ENCODE assay signal across 14 mouse cellular contexts in the genomic region with DNA sequence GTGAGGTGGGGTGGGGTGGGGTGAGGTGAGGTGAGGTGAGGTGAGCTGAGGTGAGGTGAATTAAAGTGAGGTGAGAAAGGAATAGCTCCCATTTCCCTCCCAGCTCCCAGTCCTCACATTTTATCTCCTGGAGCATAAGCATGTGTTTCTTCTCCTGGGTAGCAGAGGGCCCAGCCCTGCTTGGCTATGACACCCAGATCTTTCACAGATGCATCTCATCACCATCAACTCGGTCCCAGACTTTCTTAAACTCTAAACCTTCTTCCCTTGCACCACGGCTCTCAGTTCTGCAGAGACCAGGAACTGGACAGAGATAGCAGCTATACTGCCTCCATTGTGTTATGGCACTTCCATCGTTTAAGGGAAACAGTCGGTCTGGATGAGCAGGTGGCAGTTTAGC.
DNase-seq lines count a peak whose midpoint lies in the region; ATAC-seq and TF ChIP-seq lines count a peak whose summit lies in the region.
"Had no signal": no experiment of that assay in that cellular context is flagged by ENCODE, and none has a peak within 500 bp of the region (broad histone marks: within the 10 kb centered on the region; RNA-seq: fewer than 3 reads in every experiment).

No protein-coding gene starts in this region.

- no peaks in the 10 kb centered on the region for H3K9me3 ChIP-seq in hindbrain, embryonic 10.5 days
- H3K9me3 ChIP-seq in hindbrain, embryonic 11.5 days (ENCODE audit: control insufficient read depth, low read length) = no peaks in the 10 kb centered on the region
- H3K9me3 ChIP-seq in forebrain, embryonic 12.5 days = no peaks in the 10 kb centered on the region
- no peaks in the 10 kb centered on the region for H3K9me3 ChIP-seq in forebrain, postnatal 0 days (ENCODE audit: low read length)
- no peaks in the 10 kb centered on the region for H3K9me3 ChIP-seq in midbrain, embryonic 15.5 days
- H3K9me3 ChIP-seq: limb, embryonic 10.5 days; liver, embryonic 15.5 days had no signal

- 64% methylated on average over 4 of the region's 4 CpGs for WGBS in hindbrain, embryonic 10.5 days
- WGBS in hindbrain, embryonic 11.5 days = 73% methylated on average over 4 of the region's 4 CpGs
- 47% methylated on average over 4 of the region's 4 CpGs for WGBS in forebrain, embryonic 12.5 days
- 40% methylated on average over 4 of the region's 4 CpGs for WGBS in forebrain, postnatal 0 days
- 49% methylated on average over 4 of the region's 4 CpGs for WGBS in midbrain, embryonic 15.5 days

- no peak for ATAC-seq in hindbrain, embryonic 11.5 days (ENCODE audit: low FRiP score)
- ATAC-seq in forebrain, embryonic 12.5 days (ENCODE audit: low FRiP score) = no peak
- ATAC-seq in forebrain, postnatal 0 days = no peak
- ATAC-seq in midbrain, embryonic 15.5 days (replicated peaks) = no peak
- ATAC-seq: inflammation-experienced regulatory T-cells, adult 6 months had no signal

- TF ChIP-seq CTCF in forebrain, postnatal 0 days (IDR thresholded peaks at IDR 0.05; ENCODE audit: low read depth) = no peak

- H3K36me3 ChIP-seq in hindbrain, embryonic 10.5 days = no peaks in the 10 kb centered on the region
- no peaks in the 10 kb centered on the region for H3K36me3 ChIP-seq in hindbrain, embryonic 11.5 days (ENCODE audit: control insufficient read depth, insufficient read depth, low read length)
- H3K36me3 ChIP-seq in forebrain, embryonic 12.5 days (replicated peaks) = no peaks in the 10 kb centered on the region
- H3K36me3 ChIP-seq in forebrain, postnatal 0 days (ENCODE audit: insufficient read depth) = no peaks in the 10 kb centered on the region
- no peaks in the 10 kb centered on the region for H3K36me3 ChIP-seq in midbrain, embryonic 15.5 days (replicated peaks)
- H3K36me3 ChIP-seq: G1E; limb, embryonic 10.5 days; liver, embryonic 15.5 days had no signal

- H3K27me3 ChIP-seq in hindbrain, embryonic 10.5 days (ENCODE audit: insufficient read depth, poor library complexity, severe bottlenecking) = peaks cover 20% of the 10 kb centered on the region
- H3K27me3 ChIP-seq in hindbrain, embryonic 11.5 days (ENCODE audit: control insufficient read depth, insufficient read depth, low read length) = no peaks in the 10 kb centered on the region
- peaks cover 26% of the 10 kb centered on the region for H3K27me3 ChIP-seq in forebrain, embryonic 12.5 days
- H3K27me3 ChIP-seq in forebrain, postnatal 0 days (ENCODE audit: insufficient read depth, low read length) = no peaks in the 10 kb centered on the region
- no peaks in the 10 kb centered on the region for H3K27me3 ChIP-seq in midbrain, embryonic 15.5 days (replicated peaks)
- H3K27me3 ChIP-seq: liver, embryonic 15.5 days had no signal

- no peak overlapping the region for H3K9ac ChIP-seq in hindbrain, embryonic 11.5 days (ENCODE audit: low read depth, low read length)
- H3K9ac ChIP-seq in forebrain, embryonic 12.5 days = no peak overlapping the region
- no peak overlapping the region for H3K9ac ChIP-seq in forebrain, postnatal 0 days
- no peak overlapping the region for H3K9ac ChIP-seq in midbrain, embryonic 15.5 days
- H3K9ac ChIP-seq: liver, embryonic 15.5 days had no signal

- peak overlapping the region; percentile 83 for H3K27ac ChIP-seq in hindbrain, embryonic 10.5 days
- no peak overlapping the region for H3K27ac ChIP-seq in hindbrain, embryonic 11.5 days (ENCODE audit: low read depth, low read length)
- H3K27ac ChIP-seq in forebrain, embryonic 12.5 days = peak overlapping the region; percentile 10; the same call in 1 of the 2 replicates
- H3K27ac ChIP-seq in forebrain, postnatal 0 days (ENCODE audit: low read depth, low read length) = peak overlapping the region; percentile 69; the same call in 1 of the 2 replicates
- peak overlapping the region; percentile 75 for H3K27ac ChIP-seq in midbrain, embryonic 15.5 days
- H3K27ac ChIP-seq: limb, embryonic 10.5 days; liver, embryonic 15.5 days had no signal

- peaks cover 56% of the 10 kb centered on the region for H3K4me1 ChIP-seq in hindbrain, embryonic 10.5 days (replicated peaks)
- peaks cover 24% of the 10 kb centered on the region for H3K4me1 ChIP-seq in hindbrain, embryonic 11.5 days (replicated peaks; ENCODE audit: control insufficient read depth, insufficient read depth, low read length)
- H3K4me1 ChIP-seq in forebrain, embryonic 12.5 days = peaks cover 64% of the 10 kb centered on the region
- H3K4me1 ChIP-seq in forebrain, postnatal 0 days (ENCODE audit: insufficient read depth) = peaks cover 62% of the 10 kb centered on the region
- H3K4me1 ChIP-seq in midbrain, embryonic 15.5 days = peaks cover 67% of the 10 kb centered on the region
- H3K4me1 ChIP-seq: liver, embryonic 15.5 days had no signal

- no peak overlapping the region for H3K4me2 ChIP-seq in hindbrain, embryonic 11.5 days (replicated peaks; ENCODE audit: low read depth, low read length)
- no peak overlapping the region for H3K4me2 ChIP-seq in forebrain, embryonic 12.5 days
- no peak overlapping the region for H3K4me2 ChIP-seq in forebrain, postnatal 0 days (ENCODE audit: low read depth)
- H3K4me2 ChIP-seq in midbrain, embryonic 15.5 days = no peak overlapping the region
- H3K4me2 ChIP-seq: liver, embryonic 15.5 days had no signal

- DNase-seq in hindbrain, embryonic 10.5 days (ENCODE audit: low spot score) = no peak
- DNase-seq in hindbrain, embryonic 11.5 days (ENCODE audit: low spot score) = no peak
- DNase-seq in forebrain, postnatal 0 days = no peak
- DNase-seq in adrenal gland, postnatal 36 days = no peak
- DNase-seq in layer of hippocampus, postnatal 25 days (ENCODE audit: extremely low spot score in 1 of 2, low spot score in 1 of 2) = no peak
- DNase-seq: adrenal gland, postnatal 10 days; cerebellum, adult 9-10 months; right cerebral cortex, postnatal 25 days had no signal

- no peak overlapping the region for H3K4me3 ChIP-seq in hindbrain, embryonic 10.5 days
- no peak overlapping the region for H3K4me3 ChIP-seq in hindbrain, embryonic 11.5 days (ENCODE audit: low read depth, low read length)
- H3K4me3 ChIP-seq in forebrain, embryonic 12.5 days (replicated peaks) = no peak overlapping the region
- no peak overlapping the region for H3K4me3 ChIP-seq in forebrain, postnatal 0 days (ENCODE audit: low read depth, low read length)
- no peak overlapping the region for H3K4me3 ChIP-seq in midbrain, embryonic 15.5 days
- H3K4me3 ChIP-seq: limb, embryonic 10.5 days; liver, embryonic 15.5 days had no signal
